In genomic region chrX:93159105-93159504, GRCm38 (mm10) we compare ENCODE assay signal across 26 mouse cellular contexts.
DNase-seq lines count a peak whose midpoint lies in the region; ATAC-seq and TF ChIP-seq lines count a peak whose summit lies in the region.
"Had no signal": no experiment of that assay in that cellular context is flagged by ENCODE, and none has a peak within 500 bp of the region (broad histone marks: within the 10 kb centered on the region; RNA-seq: fewer than 3 reads in every experiment).

No protein-coding gene starts in this region.

- DNase-seq in gastrocnemius, adult 18-20 months (ENCODE audit: low spot score), result peak; percentile 1
- no peak for DNase-seq in gastrocnemius, postnatal 10 days
- DNase-seq in liver, adult 2 months (ENCODE audit: extremely low read depth, low read depth, low spot score), result peak; percentile 72
- no peak for DNase-seq in liver, postnatal 0 days
- DNase-seq in 3T3-L1 (ENCODE audit: low read depth, low spot score), result peak; percentile 77
- peak; percentile 20 for DNase-seq in fibroblast of lung, adult 2 months (ENCODE audit: low read depth)
- no peak for DNase-seq in hindbrain, embryonic 10.5 days (ENCODE audit: low spot score)
- DNase-seq: adrenal gland, postnatal 14 days; cerebellum, adult 2 months; cerebellum, postnatal 25 days; gastrocnemius, adult 2 months; heart, postnatal 4 days; layer of hippocampus, adult 9-11 months; liver, embryonic 13.5 days; right cerebral cortex, postnatal 14 days; spleen, adult 18-20 months; thymus, postnatal 14 days had no signal

- H3K27ac ChIP-seq in liver, adult 2 months (replicated peaks; ENCODE audit: insufficient read depth, low read depth, low read length), result no peak overlapping the region
- no peak overlapping the region for H3K27ac ChIP-seq in liver, postnatal 0 days (ENCODE audit: low read depth)
- H3K27ac ChIP-seq in hindbrain, embryonic 10.5 days, result no peak overlapping the region
- H3K27ac ChIP-seq: embryonic facial prominence, embryonic 12.5 days; forebrain, embryonic 13.5 days; gastrocnemius, adult 2 months; heart, embryonic 10.5 days; intestine, embryonic 15.5 days; limb, embryonic 13.5 days; liver, embryonic 13.5 days; midbrain, embryonic 12.5 days had no signal

- no peaks in the 10 kb centered on the region for H3K9me3 ChIP-seq in liver, postnatal 0 days (ENCODE audit: low read length)
- no peaks in the 10 kb centered on the region for H3K9me3 ChIP-seq in hindbrain, embryonic 10.5 days
- H3K9me3 ChIP-seq: embryonic facial prominence, embryonic 12.5 days; forebrain, embryonic 13.5 days; heart, embryonic 10.5 days; intestine, embryonic 15.5 days; limb, embryonic 13.5 days; liver, embryonic 13.5 days; midbrain, embryonic 12.5 days had no signal

- H3K4me2 ChIP-seq in liver, postnatal 0 days (ENCODE audit: low read depth, low read length), result no peak overlapping the region
- H3K4me2 ChIP-seq: embryonic facial prominence, embryonic 12.5 days; forebrain, embryonic 13.5 days; intestine, embryonic 15.5 days; limb, embryonic 13.5 days; liver, embryonic 13.5 days; midbrain, embryonic 12.5 days had no signal

- no peak overlapping the region for H3K4me3 ChIP-seq in liver, adult 2 months (ENCODE audit: insufficient read depth, low read depth, low read length)
- H3K4me3 ChIP-seq in liver, postnatal 0 days (ENCODE audit: low read depth, low read length), result no peak overlapping the region
- H3K4me3 ChIP-seq in hindbrain, embryonic 10.5 days, result no peak overlapping the region
- H3K4me3 ChIP-seq: embryonic facial prominence, embryonic 12.5 days; forebrain, embryonic 13.5 days; gastrocnemius, adult 2 months; heart, embryonic 10.5 days; intestine, embryonic 15.5 days; limb, embryonic 13.5 days; liver, embryonic 13.5 days; midbrain, embryonic 12.5 days had no signal

- no peak for ATAC-seq in liver, postnatal 0 days
- ATAC-seq in megakaryocyte progenitor cell, adult 5-6 weeks (replicated peaks; ENCODE audit: poor library complexity), result no peak
- ATAC-seq: CD4-positive, CD25-positive, alpha-beta regulatory T cell, adult 4 months; forebrain, embryonic 13.5 days; hindbrain, embryonic 16.5 days; intestine, embryonic 15.5 days had no signal

- no peak for TF ChIP-seq CTCF in liver, adult 2 months (IDR thresholded peaks at IDR 0.05; ENCODE audit: low read depth, low read length)
- no peak for TF ChIP-seq CTCF in liver, postnatal 0 days (IDR thresholded peaks at IDR 0.05; ENCODE audit: low read depth)

- no peaks in the 10 kb centered on the region for H3K27me3 ChIP-seq in liver, adult 2 months (ENCODE audit: control insufficient read depth, insufficient read depth, low read length)
- H3K27me3 ChIP-seq in liver, postnatal 0 days (ENCODE audit: insufficient read depth, low read length), result no peaks in the 10 kb centered on the region
- no peaks in the 10 kb centered on the region for H3K27me3 ChIP-seq in hindbrain, embryonic 10.5 days (ENCODE audit: insufficient read depth, poor library complexity, severe bottlenecking)
- H3K27me3 ChIP-seq: embryonic facial prominence, embryonic 12.5 days; forebrain, embryonic 13.5 days; intestine, embryonic 15.5 days; limb, embryonic 13.5 days; liver, embryonic 13.5 days; midbrain, embryonic 12.5 days had no signal

- H3K79me2 ChIP-seq in liver, adult 2 months (ENCODE audit: control insufficient read depth, insufficient read depth, low read length), result no peaks in the 10 kb centered on the region

- no peaks in the 10 kb centered on the region for H3K36me3 ChIP-seq in liver, adult 2 months (ENCODE audit: control insufficient read depth, insufficient read depth, low read length)
- no peaks in the 10 kb centered on the region for H3K36me3 ChIP-seq in liver, postnatal 0 days (replicated peaks; ENCODE audit: insufficient read depth, low read length)
- H3K36me3 ChIP-seq in hindbrain, embryonic 10.5 days, result no peaks in the 10 kb centered on the region
- H3K36me3 ChIP-seq: embryonic facial prominence, embryonic 12.5 days; heart, embryonic 10.5 days; intestine, embryonic 15.5 days; limb, embryonic 13.5 days; liver, embryonic 13.5 days; midbrain, embryonic 12.5 days had no signal

- no peak for TF ChIP-seq EP300 in liver, postnatal 0 days (IDR thresholded peaks at IDR 0.05; ENCODE audit: low read depth)

- no peaks in the 10 kb centered on the region; the same call in 1 of the 2 replicates for H3K4me1 ChIP-seq in liver, adult 2 months (ENCODE audit: control insufficient read depth, insufficient read depth, low read length)
- no peaks in the 10 kb centered on the region for H3K4me1 ChIP-seq in liver, postnatal 0 days (ENCODE audit: insufficient read depth)
- no peaks in the 10 kb centered on the region for H3K4me1 ChIP-seq in hindbrain, embryonic 10.5 days (replicated peaks)
- H3K4me1 ChIP-seq: embryonic facial prominence, embryonic 12.5 days; forebrain, embryonic 13.5 days; heart, embryonic 10.5 days; intestine, embryonic 15.5 days; limb, embryonic 13.5 days; liver, embryonic 13.5 days; midbrain, embryonic 12.5 days had no signal

- TF ChIP-seq POLR2A in liver, adult 2 months (IDR thresholded peaks at IDR 0.05; ENCODE audit: extremely low read depth, insufficient read depth, low read length), result no peak

- no peak overlapping the region for H3K9ac ChIP-seq in liver, adult 2 months (ENCODE audit: low read depth, low read length)
- H3K9ac ChIP-seq in liver, postnatal 0 days (replicated peaks), result no peak overlapping the region
- H3K9ac ChIP-seq: embryonic facial prominence, embryonic 12.5 days; forebrain, embryonic 13.5 days; intestine, embryonic 15.5 days; limb, embryonic 13.5 days; liver, embryonic 13.5 days; midbrain, embryonic 12.5 days had no signal

Comparison
In these comparisons a context has a peak if more than half of its experiments do, and no peak if none do; other contexts are left out.
1. DNase-seq: peak in gastrocnemius, adult 18-20 months (single experiment), liver, adult 2 months (single experiment), 3T3-L1 (single experiment) and fibroblast of lung, adult 2 months (single experiment); none in gastrocnemius, postnatal 10 days (single experiment), liver, postnatal 0 days (single experiment) and hindbrain, embryonic 10.5 days (single experiment).